Mouse (Mus musculus) hindbrain, embryonic 10.5 days (tissue): ENCODE data around the gene Sapcd2. TPM values are rescaled to one million over a fixed set of nuclear protein-coding genes. Genes with fewer than 3 reads are reported as not detected.

Source experiments
- DNase-seq: peaks from one replicate; pipeline ENCODE4 v3.0.0-alpha.2; 2017; ENCODE audit warnings: low spot score
- H3K27ac ChIP-seq: fragments of 300-500 bp; sonication (generic); 2 replicates; pipeline ENCODE4 v1.5.1; 2016; ENCODE audit warnings: mild to moderate bottlenecking, moderate library complexity
- H3K27me3 ChIP-seq: fragments of 300-500 bp; sonication (generic); 2 replicates; pipeline ENCODE4 v1.6.1; 2016; ENCODE audit warnings: mild to moderate bottlenecking; ENCODE audit not compliant: poor library complexity, insufficient read depth, severe bottlenecking
- H3K36me3 ChIP-seq: fragments of 300-500 bp; sonication (generic); 2 replicates; pipeline ENCODE4 v1.6.1; 2016; ENCODE audit warnings: mild to moderate bottlenecking, moderate library complexity
- H3K4me1 ChIP-seq: fragments of 300-500 bp; sonication (generic); replicated peaks from 2 replicates; pipeline ENCODE4 v1.6.1; 2016; ENCODE audit warnings: mild to moderate bottlenecking
- H3K4me3 ChIP-seq: fragments of 300-500 bp; sonication (generic); 2 replicates; pipeline ENCODE4 v1.5.1; 2016; ENCODE audit warnings: mild to moderate bottlenecking, moderate library complexity
- H3K9me3 ChIP-seq: fragments of 300-500 bp; sonication (generic); 2 replicates; pipeline ENCODE4 v1.6.1; 2016; ENCODE audit warnings: mild to moderate bottlenecking, moderate library complexity
- WGBS: fragments of 180-500 bp; shearing (Covaris S2); methylation state at CpG from one replicate; pipeline ENCODE4 v1.1.7; 2016; 5-methylcytosine and 5-hydroxymethylcytosine counted together
- polyA plus RNA-seq: library from polyadenylated mRNA; unstranded; fragments of >200 nt; fragmentation: Nextera tagmentation; extraction: Ambion mirVana; gene quantifications from 2 replicates; pipeline ENCODE4 v1.2.1, GENCODE M21; 2016

The Sapcd2 gene
- polyA plus RNA-seq, 1 experiment from 2014 or later, result 71.6 TPM

GRCm38 (mm10) chr2:25394281-25395221 is 22.4 kb downstream of the Sapcd2 start:
- WGBS, result 34% methylated on average over 3 of the region's 3 CpGs
- H3K4me1 ChIP-seq, result peaks cover 28% of the 10 kb centered on the region
- no peak overlapping the region for H3K4me3 ChIP-seq
- no peak overlapping the region for H3K27ac ChIP-seq
- H3K27me3 ChIP-seq, result peaks cover 58% of the 10 kb centered on the region
- DNase-seq, result no peak
- no peaks in the 10 kb centered on the region for H3K9me3 ChIP-seq
- no peaks in the 10 kb centered on the region for H3K36me3 ChIP-seq

DNA sequence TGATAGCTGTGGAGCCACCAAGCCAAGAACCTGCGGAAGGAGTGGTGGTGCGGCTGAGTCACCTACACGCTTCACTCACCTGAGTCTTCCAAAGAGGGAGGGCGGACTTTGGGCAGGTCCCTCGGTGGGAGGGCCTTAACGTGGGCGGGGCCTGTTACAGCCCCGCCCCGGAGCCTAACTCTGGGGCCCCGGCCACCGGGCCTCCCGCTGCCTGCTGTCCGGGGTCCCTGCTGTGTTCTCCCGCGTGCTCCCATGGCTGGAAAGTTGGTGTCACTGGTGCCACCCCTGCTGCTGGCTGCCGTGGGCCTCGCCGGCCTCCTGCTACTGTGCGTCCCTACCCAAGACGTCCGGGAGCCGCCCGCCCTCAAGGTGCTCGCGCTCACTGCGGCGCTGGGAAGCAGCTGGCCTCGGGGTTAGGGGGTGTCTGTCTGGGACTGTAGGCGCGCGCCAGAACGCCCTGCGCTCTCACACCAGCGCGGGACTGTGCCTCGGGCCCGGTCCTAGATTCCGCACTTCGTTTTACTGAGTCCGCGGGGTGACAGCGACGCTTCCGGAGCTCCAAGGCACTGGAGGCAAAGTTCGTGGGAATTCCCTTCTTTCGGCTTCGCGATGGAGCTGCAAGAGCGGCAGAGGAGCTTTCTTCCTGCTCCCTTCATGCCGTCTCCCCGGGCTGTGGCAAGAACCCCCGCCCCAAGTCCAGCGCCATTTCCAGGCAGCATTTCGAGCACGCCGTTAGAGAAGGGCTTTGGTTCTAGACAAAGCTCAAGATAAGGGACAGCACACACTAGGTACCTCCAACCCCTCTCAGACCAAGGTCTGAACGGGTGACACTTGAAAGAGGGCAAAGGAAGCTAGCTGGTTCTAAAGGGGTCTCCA is 23.8 kb downstream of the Sapcd2 start, which contains the start of gene Entpd2:
TSS of gene Entpd2 (plus strand) at position 154 of the 876 bp plus-strand sequence.
- Histone ChIP-seq H3K4me3 (peak within 1 kb of the TSS; percentile 53), H3K27ac (no peak within 1 kb of the TSS), H3K4me1 (peaks cover 34% of the 10 kb centered on the region), H3K9me3 (no peaks in the 10 kb centered on the region), H3K36me3 (no peaks in the 10 kb centered on the region), H3K27me3 (peaks cover 72% of the 10 kb centered on the region)
- peak; percentile 41 for DNase-seq
- under 1% methylated on average over 57 of the region's 57 CpGs for WGBS

DNA sequence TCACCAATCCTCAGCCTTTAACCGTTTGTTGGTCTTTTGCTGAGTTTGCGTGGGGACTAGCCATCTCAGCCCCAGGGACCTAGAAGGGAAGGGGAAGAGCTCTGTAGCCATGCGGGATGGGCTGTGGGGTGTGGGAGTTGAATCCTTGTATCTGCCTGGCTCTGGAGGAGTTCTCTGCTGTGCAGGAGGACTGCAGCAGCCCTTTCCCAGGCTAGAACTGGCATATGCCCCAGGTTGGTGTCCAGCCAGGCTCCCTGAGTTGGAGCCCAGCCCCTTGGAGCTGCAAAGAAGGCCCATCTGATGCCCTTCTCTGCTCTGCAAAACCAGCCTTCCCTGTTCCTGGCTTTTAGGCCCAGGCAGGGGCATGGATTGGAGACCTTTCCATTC is 24.5 kb downstream of the Sapcd2 start:
- H3K4me3 ChIP-seq, result peak overlapping the region; percentile 53
- no peaks in the 10 kb centered on the region for H3K9me3 ChIP-seq
- DNase-seq, result no peak
- no peaks in the 10 kb centered on the region for H3K36me3 ChIP-seq
- no peak overlapping the region for H3K27ac ChIP-seq
- peaks cover 34% of the 10 kb centered on the region for H3K4me1 ChIP-seq
- 32% methylated on average over 3 of the region's 3 CpGs for WGBS
- peaks cover 79% of the 10 kb centered on the region for H3K27me3 ChIP-seq

GRCm38 (mm10) chr2:25397010-25397409 is 24.9 kb downstream of the Sapcd2 start:
- WGBS, result 54% methylated on average over 1 of the region's 1 CpGs
- H3K27me3 ChIP-seq, result peaks cover 83% of the 10 kb centered on the region
- H3K27ac ChIP-seq, result no peak overlapping the region
- H3K9me3 ChIP-seq, result no peaks in the 10 kb centered on the region
- H3K4me1 ChIP-seq, result peaks cover 34% of the 10 kb centered on the region
- no peak for DNase-seq
- H3K4me3 ChIP-seq, result no peak overlapping the region
- H3K36me3 ChIP-seq, result no peaks in the 10 kb centered on the region

DNA sequence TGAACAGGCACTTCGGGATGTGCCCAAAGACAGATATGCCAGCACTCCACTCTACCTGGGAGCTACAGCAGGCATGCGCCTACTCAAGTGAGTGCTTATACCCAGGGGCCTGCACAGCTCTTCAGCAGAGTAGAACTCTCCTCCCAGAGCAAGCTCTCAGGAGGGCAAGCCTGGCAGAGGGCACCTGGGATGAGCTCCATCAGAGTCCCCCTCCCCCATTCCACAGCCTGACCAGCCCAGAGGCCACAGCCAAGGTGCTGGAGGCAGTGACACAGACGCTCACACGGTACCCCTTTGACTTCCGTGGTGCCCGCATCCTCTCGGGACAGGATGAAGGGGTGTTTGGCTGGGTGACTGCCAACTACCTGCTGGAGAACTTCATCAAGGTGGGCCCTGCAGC is 25.9 kb downstream of the Sapcd2 start:
- DNase-seq, result no peak
- peaks cover 93% of the 10 kb centered on the region for H3K27me3 ChIP-seq
- no peaks in the 10 kb centered on the region for H3K9me3 ChIP-seq
- no peak overlapping the region for H3K4me3 ChIP-seq
- peaks cover 43% of the 10 kb centered on the region for H3K4me1 ChIP-seq
- H3K36me3 ChIP-seq, result no peaks in the 10 kb centered on the region
- WGBS, result 94% methylated on average over 7 of the region's 7 CpGs
- H3K27ac ChIP-seq, result no peak overlapping the region

GRCm38 (mm10) chr2:25399051-25399450 is 26.9 kb downstream of the Sapcd2 start, which contains the start of gene Npdc1:
TSS of gene Npdc1 (plus strand) at chr2:25399351.
- H3K4me1 ChIP-seq, result peaks cover 53% of the 10 kb centered on the region
- H3K4me3 ChIP-seq, result no peak within 1 kb of the TSS
- no peak for DNase-seq
- 66% methylated on average over 8 of the region's 8 CpGs for WGBS
- H3K27me3 ChIP-seq, result peaks cover 100% of the 10 kb centered on the region
- no peak within 1 kb of the TSS for H3K27ac ChIP-seq
- no peaks in the 10 kb centered on the region for H3K36me3 ChIP-seq
- H3K9me3 ChIP-seq, result no peaks in the 10 kb centered on the region

DNA sequence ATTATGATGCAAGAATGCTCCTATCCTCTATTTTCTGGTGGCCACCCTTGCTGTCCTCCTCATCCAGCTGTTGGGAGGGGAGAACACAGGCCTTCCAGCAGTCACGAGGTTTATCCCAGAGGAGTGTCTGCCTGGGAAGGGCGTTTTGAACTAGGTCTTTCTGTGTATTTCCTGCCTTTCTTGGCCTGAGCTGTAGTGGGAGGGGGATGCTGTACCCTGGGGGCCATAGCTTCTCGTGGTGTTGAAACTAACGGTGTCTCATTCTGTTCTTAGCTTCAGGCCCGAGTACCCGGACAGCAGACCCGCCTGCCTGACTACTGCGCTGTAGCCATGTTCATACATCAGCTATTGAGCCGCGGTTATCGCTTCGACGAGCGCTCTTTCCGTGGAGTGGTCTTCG is 28.2 kb downstream of the Sapcd2 start:
- peaks cover 49% of the 10 kb centered on the region for H3K4me1 ChIP-seq
- H3K36me3 ChIP-seq, result no peaks in the 10 kb centered on the region; the same call in 1 of the 2 replicates
- 29% methylated on average over 16 of the region's 16 CpGs for WGBS
- H3K27ac ChIP-seq, result no peak overlapping the region
- H3K4me3 ChIP-seq, result peak overlapping the region; percentile 29; the same call in 1 of the 2 replicates
- peaks cover 95% of the 10 kb centered on the region for H3K27me3 ChIP-seq
- H3K9me3 ChIP-seq, result no peaks in the 10 kb centered on the region
- no peak for DNase-seq

DNA sequence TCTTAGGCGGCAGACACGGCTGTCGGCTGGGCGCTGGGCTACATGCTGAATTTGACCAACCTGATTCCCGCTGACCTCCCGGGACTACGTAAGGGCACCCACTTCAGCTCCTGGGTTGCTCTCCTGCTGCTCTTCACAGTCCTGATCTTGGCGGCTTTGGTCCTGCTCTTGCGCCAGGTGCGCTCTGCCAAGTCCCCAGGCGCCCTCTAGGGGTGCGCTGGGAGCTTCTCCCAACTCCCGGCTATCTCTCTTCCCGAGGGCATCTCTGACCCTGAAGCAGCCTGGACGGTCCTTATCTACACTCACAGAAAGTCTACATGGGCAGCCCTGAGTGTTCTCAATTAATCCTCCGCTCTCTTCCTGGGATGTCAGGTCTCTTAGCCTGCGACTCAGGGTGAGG is 28.6 kb downstream of the Sapcd2 start:
- Histone ChIP-seq H3K4me1 (peaks cover 45% of the 10 kb centered on the region), H3K4me3 (peak overlapping the region; percentile 29; the same call in 1 of the 2 replicates), H3K36me3 (no peaks in the 10 kb centered on the region; the same call in 1 of the 2 replicates), H3K9me3 (no peaks in the 10 kb centered on the region), H3K27ac (no peak overlapping the region), H3K27me3 (peaks cover 95% of the 10 kb centered on the region)
- peak; percentile 36 for DNase-seq
- WGBS, result 5% methylated on average over 17 of the region's 17 CpGs

- Histone ChIP-seq H3K36me3 (peaks cover 5% of the 10 kb centered on the region), H3K4me3 (peak overlapping the region; percentile 80), H3K27ac (peak overlapping the region; percentile 90), H3K9me3 (no peaks in the 10 kb centered on the region), H3K4me1 (peaks cover 36% of the 10 kb centered on the region), H3K27me3 (peaks cover 77% of the 10 kb centered on the region)
- peak; percentile 84 for DNase-seq
- under 1% methylated on average over 13 of the region's 13 CpGs for WGBS
Measured at GRCm38 (mm10) chr2:25402377-25402971, 30.4 kb downstream of the Sapcd2 start.

- Histone ChIP-seq H3K27ac (peak overlapping the region; percentile 90), H3K4me1 (peaks cover 36% of the 10 kb centered on the region), H3K36me3 (peaks cover 11% of the 10 kb centered on the region), H3K4me3 (peak overlapping the region; percentile 80), H3K9me3 (no peaks in the 10 kb centered on the region), H3K27me3 (peaks cover 71% of the 10 kb centered on the region)
- under 1% methylated on average over 54 of the region's 54 CpGs for WGBS
- peak; percentile 70 for DNase-seq
Measured at GRCm38 (mm10) chr2:25402972-25403601, 31.0 kb downstream of the Sapcd2 start.

DNA sequence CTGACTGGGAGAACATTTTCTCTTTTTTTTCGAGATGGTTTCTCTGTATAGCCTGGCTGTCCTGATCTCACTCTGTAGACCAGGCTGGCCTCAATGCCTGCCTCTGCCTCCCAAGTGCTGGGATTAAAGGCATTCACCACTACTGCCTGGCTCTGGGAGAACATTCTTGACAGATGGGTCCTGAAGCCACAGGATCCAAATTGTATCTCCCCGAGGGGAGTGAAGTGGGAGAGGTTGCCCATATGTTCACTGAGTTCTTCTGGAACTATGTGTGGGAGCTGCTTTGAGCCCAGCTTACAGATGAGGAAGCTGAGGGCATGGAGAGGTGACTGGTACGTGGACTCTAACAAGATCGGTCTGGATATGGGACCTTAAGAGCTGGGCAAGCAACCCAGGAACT is 31.9 kb downstream of the Sapcd2 start:
- peak overlapping the region; percentile 90; the same call in 1 of the 2 replicates for H3K27ac ChIP-seq
- H3K9me3 ChIP-seq, result no peaks in the 10 kb centered on the region
- DNase-seq, result no peak
- peaks cover 36% of the 10 kb centered on the region for H3K4me1 ChIP-seq
- WGBS, result 85% methylated on average over 4 of the region's 4 CpGs
- H3K36me3 ChIP-seq, result peaks cover 20% of the 10 kb centered on the region
- peak overlapping the region; percentile 80 for H3K4me3 ChIP-seq
- H3K27me3 ChIP-seq, result peaks cover 62% of the 10 kb centered on the region

DNA sequence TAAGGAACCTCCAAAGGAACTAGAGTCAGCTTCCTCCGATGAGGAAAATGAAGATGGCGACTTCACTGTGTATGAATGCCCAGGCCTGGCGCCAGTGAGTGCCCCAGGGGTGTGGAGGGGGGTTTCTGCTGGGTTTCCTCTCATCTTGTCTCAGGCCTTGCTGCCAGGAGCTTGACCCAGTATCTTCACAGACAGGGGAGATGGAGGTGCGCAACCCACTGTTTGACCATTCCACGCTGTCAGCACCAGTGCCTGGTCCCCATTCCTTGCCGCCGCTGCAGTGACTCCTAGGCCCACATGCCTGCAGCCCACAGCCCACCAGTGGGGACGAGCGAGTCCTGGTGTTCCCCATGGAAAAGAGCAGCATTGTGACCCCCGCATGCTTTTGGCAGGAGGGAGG is 36.8 kb downstream of the Sapcd2 start:
- Histone ChIP-seq H3K4me1 (peaks cover 13% of the 10 kb centered on the region), H3K36me3 (peaks cover 32% of the 10 kb centered on the region), H3K27ac (no peak overlapping the region), H3K27me3 (peaks cover 13% of the 10 kb centered on the region), H3K4me3 (no peak overlapping the region), H3K9me3 (no peaks in the 10 kb centered on the region)
- WGBS, result 86% methylated on average over 10 of the region's 10 CpGs
- no peak for DNase-seq
